Mouse (Mus musculus): ENCODE measurements at regions not wholly inside any gene's neighbourhood (a gene's known extent, or its start where the extent isn't known, plus 50 kb on each side); places are given as distances from the start of the nearest gene placed in this dataset.

DNA sequence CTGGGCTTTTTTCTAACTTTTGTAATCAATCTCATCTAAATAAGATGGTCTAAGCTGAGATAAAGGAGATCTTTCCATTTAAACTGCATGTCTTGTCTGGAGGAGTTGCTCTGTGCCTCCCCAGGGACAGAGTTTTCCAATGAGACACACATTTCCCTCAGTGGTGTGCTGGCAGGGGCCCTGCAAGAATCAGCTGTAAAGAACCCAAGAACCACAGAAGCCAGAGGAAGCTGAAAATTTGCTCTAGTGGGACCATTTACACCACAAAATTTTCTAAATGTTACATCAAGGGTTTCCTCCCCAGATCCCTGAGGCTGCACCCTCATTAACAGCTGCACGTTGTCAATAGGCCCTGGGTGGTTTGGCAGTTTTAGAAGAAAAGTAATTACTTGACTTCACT lies 301.0 kb upstream of the Ttc14 start:
- DNase-seq: no peak

DNA sequence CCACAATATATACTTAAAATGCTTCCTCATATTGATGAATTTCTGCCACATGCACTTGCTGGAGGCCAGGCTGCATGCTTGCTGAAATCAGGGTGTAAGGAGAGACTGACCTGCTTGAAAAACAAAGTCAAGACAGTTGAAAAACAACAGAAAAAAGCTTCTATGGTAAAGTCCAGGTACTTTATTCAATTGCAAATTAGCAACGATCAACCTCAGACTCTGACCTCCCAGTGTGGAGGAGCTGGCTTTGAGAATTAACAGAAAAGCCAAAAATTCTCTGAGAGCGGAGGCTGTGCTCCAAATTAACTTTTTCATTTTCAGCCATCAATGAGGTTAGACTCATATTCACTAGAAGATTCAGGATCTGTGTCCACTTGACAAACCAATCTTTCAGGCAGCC lies 291.4 kb upstream of the Ttc14 start:
- no peak for DNase-seq

DNA sequence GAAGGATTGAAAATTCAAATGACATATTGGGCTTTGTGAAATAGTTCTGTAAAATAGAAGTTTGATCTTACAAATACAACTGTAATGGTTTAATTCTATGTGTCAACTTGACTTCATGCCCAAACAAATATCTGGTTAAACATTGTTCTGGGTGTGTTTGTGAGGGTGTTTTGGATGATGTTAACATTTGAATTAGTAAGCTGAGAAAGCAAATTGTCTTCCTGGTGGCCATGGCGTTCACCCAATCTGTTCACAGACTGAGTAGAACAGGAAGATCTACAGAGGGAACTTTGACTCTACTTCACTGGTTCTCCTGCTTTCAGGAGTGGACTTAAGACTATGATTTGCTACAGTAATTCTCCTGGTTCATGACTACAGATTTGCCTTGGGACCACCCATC lies 255.5 kb upstream of the Ttc14 start:
- DNase-seq: no peak

- DNase-seq: peak; percentile 19
These were observed 236.8 kb upstream of the Ttc14 start for GRCm38 (mm10) chr3:33562670-33563360.

- no peak for DNase-seq
These were observed 219.0 kb upstream of the Ttc14 start for GRCm38 (mm10) chr3:33580599-33580998.

GRCm38 (mm10) chr3:33614206-33614605 lies 185.4 kb upstream of the Ttc14 start:
- no peak for DNase-seq

- no peak for DNase-seq
These were observed 182.8 kb upstream of the Ttc14 start for GRCm38 (mm10) chr3:33616871-33617270.

DNA sequence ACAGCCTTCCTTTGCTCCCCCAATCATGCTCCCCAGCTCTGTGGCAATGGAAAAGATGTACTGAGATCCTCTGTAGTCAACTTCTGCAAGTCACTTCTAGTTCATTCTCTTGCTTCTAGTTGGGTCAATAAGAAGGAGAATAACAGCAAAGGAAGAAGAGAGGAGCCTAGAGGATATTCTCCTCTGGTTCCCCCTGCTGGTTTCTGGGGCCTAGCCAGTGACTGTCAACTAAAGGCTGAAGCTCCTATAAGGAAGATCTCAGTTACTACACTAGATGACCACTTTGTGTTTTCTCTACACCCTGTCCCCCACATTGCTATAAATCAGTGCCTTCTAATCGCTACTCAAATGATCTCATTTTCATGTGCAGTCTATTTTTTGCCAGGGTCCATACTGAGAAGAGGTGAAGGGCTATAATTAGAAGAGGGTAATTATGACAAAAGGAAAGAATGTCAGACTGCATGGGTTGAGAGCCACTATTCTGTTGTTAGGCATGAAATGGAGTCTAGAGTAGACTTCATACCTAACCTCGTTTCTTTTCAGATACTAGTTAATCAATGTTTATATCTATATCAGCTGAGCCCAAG lies 166.6 kb upstream of the Ttc14 start:
- DNase-seq: no peak

GRCm38 (mm10) chr3:33658597-33658996 lies 141.0 kb upstream of the Ttc14 start:
- DNase-seq: peak; percentile 78
